Mouse (Mus musculus) CH12.LX (cell line): ENCODE measurements around the gene Txk. TPM values are rescaled to one million over a fixed set of nuclear protein-coding genes. Genes with fewer than 3 reads are reported as not detected.

ENCODE experiments used
- DNase-seq: peaks from one replicate; pipeline ENCODE4 v3.0.0-alpha.2; 2013; ENCODE audit errors: extremely low read depth
- H3K27ac ChIP-seq: 2 replicates; pipeline ENCODE4 v1.5.1; 2012; ENCODE audit warnings: low read depth, mild to moderate bottlenecking, control low read depth, moderate library complexity; ENCODE audit not compliant: insufficient read depth
- H3K27me3 ChIP-seq: replicated peaks from 2 replicates; pipeline ENCODE3; 2012; ENCODE audit warnings: inconsistent platforms
- H3K36me3 ChIP-seq, 2 experiments: replicated peaks in 1 of 2; 2 replicates each; pipeline versions ENCODE3 to v1.6.1; 2012; ENCODE audit warnings: inconsistent platforms in 1 of 2, low read length in 1 of 2, mild to moderate bottlenecking in 1 of 2, mixed read lengths in 1 of 2, moderate library complexity in 1 of 2; ENCODE audit not compliant: control insufficient read depth in 1 of 2, insufficient read depth in 1 of 2
- H3K4me1 ChIP-seq, 2 experiments: 2 replicates each; pipeline ENCODE4 v1.6.1; 2012; ENCODE audit warnings: inconsistent platforms in 1 of 2, moderate library complexity in 1 of 2; ENCODE audit not compliant: insufficient read depth in 2 of 2, control insufficient read depth in 1 of 2
- H3K4me2 ChIP-seq: 2 replicates; pipeline ENCODE4 v1.6.1; 2012; ENCODE audit warnings: low read depth, mild to moderate bottlenecking, control low read depth; ENCODE audit not compliant: poor library complexity, insufficient read depth, severe bottlenecking
- H3K4me3 ChIP-seq, 3 experiments: fragments of 150-350 bp in 1 of 3; sonication (generic) in 1 of 3; replicated peaks in 1 of 3; 2 replicates each; pipeline versions ENCODE3 to v1.5.1; 2011 to 2012; ENCODE audit warnings: low read depth in 2 of 3, low read length in 2 of 3, mild to moderate bottlenecking in 2 of 3, moderate library complexity in 2 of 3, control low read depth in 1 of 3, improper control_type of control experiment in 1 of 3, inconsistent platforms in 1 of 3, mixed read lengths in 1 of 3; ENCODE audit not compliant: poor library complexity in 1 of 3
- H3K79me2 ChIP-seq: replicated peaks from 2 replicates; pipeline ENCODE4 v1.6.1; 2012; ENCODE audit warnings: mild to moderate bottlenecking, moderate library complexity; ENCODE audit not compliant: control insufficient read depth, poor library complexity, insufficient read depth, severe bottlenecking; ENCODE audit errors: extremely low read depth
- H3K9ac ChIP-seq: 2 replicates; pipeline ENCODE4 v1.6.1; 2012; ENCODE audit warnings: low read depth, mild to moderate bottlenecking, control low read depth, moderate library complexity; ENCODE audit not compliant: insufficient read depth
- H3K9me3 ChIP-seq: replicated peaks from 2 replicates; pipeline ENCODE3; 2012; ENCODE audit warnings: low read length, inconsistent platforms, mixed read lengths
- BHLHE40 ChIP-seq: IDR thresholded peaks from 2 replicates; pipeline ENCODE4 v1.6.1; 2011; ENCODE audit warnings: mild to moderate bottlenecking, low read depth, low read length, improper control_type of control experiment
- CTCF ChIP-seq, 2 experiments: IDR thresholded peaks in 1 of 2; conservative IDR thresholded peaks in 1 of 2; 2 replicates each; pipeline ENCODE4 v1.5.1; 2011 to 2012; ENCODE audit warnings: low read depth in 2 of 2, low read length in 2 of 2, improper control_type of control experiment in 1 of 2, inconsistent platforms in 1 of 2, mild to moderate bottlenecking in 1 of 2, moderate library complexity in 1 of 2
- E2F4 ChIP-seq: IDR thresholded peaks from 2 replicates; pipeline ENCODE4 v1.6.1; 2011; ENCODE audit warnings: low read depth, low read length, improper control_type of control experiment; ENCODE audit not compliant: insufficient replicate concordance
- ELF1 ChIP-seq: IDR thresholded peaks from 2 replicates; pipeline ENCODE4 v1.6.1; 2014; ENCODE audit warnings: low read depth, mild to moderate bottlenecking, inconsistent platforms, low read length, improper control_type of control experiment
- EP300 ChIP-seq: IDR thresholded peaks from 2 replicates; pipeline ENCODE4 v1.6.1; 2011; ENCODE audit warnings: low read length, improper control_type of control experiment
- ETS1 ChIP-seq: conservative IDR thresholded peaks from 2 replicates; pipeline ENCODE4 v1.6.1; 2012; ENCODE audit warnings: low read depth, mild to moderate bottlenecking, inconsistent platforms, low read length, improper control_type of control experiment, moderate library complexity
- HCFC1 ChIP-seq: IDR thresholded peaks from 2 replicates; pipeline ENCODE4 v1.6.1; 2012; ENCODE audit warnings: low read depth, mild to moderate bottlenecking, inconsistent platforms, low read length, improper control_type of control experiment
- JUN ChIP-seq: IDR thresholded peaks from 2 replicates; pipeline ENCODE4 v1.6.1; 2011; ENCODE audit warnings: low read depth, mild to moderate bottlenecking, low read length, improper control_type of control experiment, moderate library complexity; ENCODE audit not compliant: insufficient read depth
- MAFK ChIP-seq: IDR thresholded peaks from 2 replicates; pipeline ENCODE4 v1.6.1; 2011; ENCODE audit warnings: low read length, improper control_type of control experiment; ENCODE audit not compliant: insufficient replicate concordance
- MAX ChIP-seq: IDR thresholded peaks from 2 replicates; pipeline ENCODE4 v1.6.1; 2011; ENCODE audit warnings: low read length, improper control_type of control experiment
- MXI1 ChIP-seq: IDR thresholded peaks from 2 replicates; pipeline ENCODE4 v1.6.1; 2011; ENCODE audit warnings: mild to moderate bottlenecking, low read depth, low read length, improper control_type of control experiment
- MYC ChIP-seq: IDR thresholded peaks from 2 replicates; pipeline ENCODE4 v1.6.1; 2011; ENCODE audit warnings: low read depth, mild to moderate bottlenecking, improper control_type of control experiment, low read length
- PAX5 ChIP-seq: IDR thresholded peaks from 2 replicates; pipeline ENCODE4 v1.6.1; 2012; ENCODE audit warnings: low read length, inconsistent platforms, mixed read lengths
- POLR2A ChIP-seq: IDR thresholded peaks from 2 replicates; pipeline ENCODE4 v1.6.1; 2011; ENCODE audit warnings: low read depth, mild to moderate bottlenecking, improper control_type of control experiment, low read length
- RAD21 ChIP-seq: IDR thresholded peaks from 2 replicates; pipeline ENCODE4 v1.6.1; 2011; ENCODE audit warnings: low read depth, mild to moderate bottlenecking, low read length, improper control_type of control experiment, moderate library complexity
- RCOR1 ChIP-seq: conservative IDR thresholded peaks from 2 replicates; pipeline ENCODE4 v1.6.1; 2012; ENCODE audit warnings: low read depth, mild to moderate bottlenecking, inconsistent platforms, low read length, improper control_type of control experiment
- SIN3A ChIP-seq: IDR thresholded peaks from 2 replicates; pipeline ENCODE4 v1.6.1; 2012; ENCODE audit warnings: low read length, improper control_type of control experiment, inconsistent platforms
- SMC3 ChIP-seq: IDR thresholded peaks from 2 replicates; pipeline ENCODE4 v1.6.1; 2011; ENCODE audit warnings: low read depth, low read length, improper control_type of control experiment
- TBP ChIP-seq: conservative IDR thresholded peaks from 2 replicates; pipeline ENCODE4 v1.6.1; 2011; ENCODE audit warnings: low read depth, low read length, improper control_type of control experiment
- TCF12 ChIP-seq: IDR thresholded peaks from 2 replicates; pipeline ENCODE4 v1.6.1; 2014; ENCODE audit warnings: low read depth, mild to moderate bottlenecking, inconsistent platforms, low read length, improper control_type of control experiment
- UBTF ChIP-seq: IDR thresholded peaks from 2 replicates; pipeline ENCODE4 v1.6.1; 2012; ENCODE audit warnings: low read depth, mild to moderate bottlenecking, inconsistent platforms, low read length, improper control_type of control experiment, moderate library complexity
- ZC3H11A ChIP-seq: IDR thresholded peaks from 2 replicates; pipeline ENCODE4 v1.6.1; 2012; ENCODE audit warnings: low read depth, mild to moderate bottlenecking, inconsistent platforms, low read length, improper control_type of control experiment
- ZNF384 ChIP-seq: IDR thresholded peaks from 2 replicates; pipeline ENCODE4 v1.6.1; 2012; ENCODE audit warnings: low read depth, low read length, improper control_type of control experiment, inconsistent platforms
- dilution Hi-C: fragments of 300-500 bp; cut with MboI; formaldehyde crosslinking; loops from 2 replicates; pipeline ENCODE4 v1.14.3; 2020; ENCODE audit warnings: low sequenced_read_pairs; ENCODE audit not compliant: extremely low pct_unique_long_range_greater_than_20kb, extremely low pct_ligation_motif_present
- in situ Hi-C: fragments of 300-500 bp; cut with MboI; formaldehyde crosslinking; loops from 3 replicates; pipeline ENCODE4 v1.14.3; 2019; ENCODE audit warnings: low sequenced_read_pairs, low pct_ligation_motif_present, low pct_unique_long_range_greater_than_20kb, mixed read lengths
- polyA plus RNA-seq: library from polyadenylated mRNA; unstranded; fragments of >175 nt; gene quantifications from 2 replicates; pipeline ENCODE4 v1.2.1, GENCODE M21; 2012; ENCODE audit warnings: low read depth; ENCODE audit not compliant: insufficient read length
- total RNA-seq, 2 experiments: library from RNA; depleted of rRNA; stranded (reverse); fragments of 300-350 nt in 1 of 2; fragments of >200 nt in 1 of 2; gene quantifications; 2 replicates each; pipeline ENCODE4 v1.2.3; 2012 to 2014

Txk gene
- total and polyA plus RNA-seq, 3 experiments, result 0.08 to 0.11 TPM; not detected in 1

DNA sequence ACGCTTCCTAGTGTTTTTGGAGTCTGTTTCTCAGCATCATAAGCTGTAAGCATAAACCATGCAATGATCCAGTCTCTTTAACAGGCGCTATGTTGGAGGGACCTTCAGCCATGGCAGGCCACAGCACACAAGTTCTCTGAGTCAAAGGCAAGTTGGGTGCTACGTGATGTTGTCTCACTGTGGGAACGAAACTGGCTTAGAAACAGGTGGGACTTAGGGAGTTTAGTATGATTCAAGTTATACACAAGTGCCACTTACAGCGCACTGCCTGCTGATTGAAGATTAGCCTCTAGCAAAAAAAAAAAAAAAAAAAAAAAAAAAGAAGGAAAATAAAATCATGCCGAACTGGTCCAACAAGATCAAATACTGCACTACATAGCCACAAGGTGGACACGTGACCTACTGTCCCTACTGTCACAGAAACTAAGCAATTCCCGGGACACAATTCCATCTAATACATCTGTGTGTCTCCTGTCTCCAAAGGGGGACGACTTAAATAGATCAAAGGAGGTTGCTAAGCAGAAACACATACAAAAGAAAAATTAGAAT is 77.5 kb downstream of the Txk start:
- DNase-seq, result no peak
- no peak overlapping the region for H3K4me2 ChIP-seq
- in situ Hi-C loops (no loop called here), dilution Hi-C loops (no loop called here)
- H3K36me3 ChIP-seq, result no peaks in the 10 kb centered on the region
- TF ChIP-seq PAX5 (no peak), MAX (no peak), RCOR1 (no peak), SIN3A (no peak), TCF12 (no peak), CTCF (conservative IDR thresholded peaks at IDR 0.05 in 1 of 2, IDR thresholded peaks at IDR 0.05 in 1 of 2; ENCODE audit: low read depth in 2 of 2, low read length in 2 of 2) (no peak), RAD21 (no peak), ELF1 (no peak), EP300 (no peak), E2F4 (no peak), ZC3H11A (no peak), BHLHE40 (no peak), JUN (no peak), MXI1 (no peak)
- H3K27ac ChIP-seq, result no peak overlapping the region
- no peaks in the 10 kb centered on the region for H3K9me3 ChIP-seq
- H3K79me2 ChIP-seq, result no peaks in the 10 kb centered on the region
- no peaks in the 10 kb centered on the region for H3K4me1 ChIP-seq
- H3K9ac ChIP-seq, result no peak overlapping the region
- H3K27me3 ChIP-seq, result no peaks in the 10 kb centered on the region
- no peak overlapping the region for H3K4me3 ChIP-seq

DNA sequence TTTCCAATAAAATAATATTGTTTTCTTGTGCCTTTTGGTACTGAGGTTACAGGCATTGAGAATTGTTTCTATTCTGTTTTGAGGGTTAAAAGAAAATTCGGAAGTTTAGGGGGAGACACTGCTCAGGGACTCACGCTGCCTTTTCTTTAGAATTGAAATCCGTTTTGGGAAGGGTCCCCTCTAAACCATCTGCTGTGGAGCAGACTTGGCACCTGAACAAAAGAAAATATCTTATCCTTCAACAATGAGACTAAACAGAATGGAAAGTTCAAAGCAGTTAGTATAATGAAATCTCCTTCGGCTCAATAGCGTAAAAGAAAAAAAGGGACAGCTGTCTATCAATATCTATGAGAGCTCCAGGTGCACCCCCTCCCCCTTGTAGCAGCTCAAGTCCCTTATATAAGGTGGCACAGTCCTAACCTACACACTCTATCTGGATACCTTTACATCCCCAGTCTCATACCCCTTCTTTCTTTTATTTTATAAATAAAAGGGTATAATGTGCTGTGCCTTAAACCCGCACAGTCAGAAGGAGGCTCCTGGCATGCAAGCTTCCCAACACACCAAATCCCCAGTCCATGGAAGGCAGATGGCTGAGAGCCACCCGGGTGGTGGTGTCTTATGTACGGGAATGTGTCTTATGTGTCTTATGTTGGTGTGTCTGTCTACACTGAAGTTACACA is 81.4 kb downstream of the Txk start:
- H3K27ac ChIP-seq, result no peak overlapping the region
- DNase-seq, result no peak
- no peaks in the 10 kb centered on the region for H3K36me3 ChIP-seq
- H3K4me2 ChIP-seq, result no peak overlapping the region
- H3K4me3 ChIP-seq, result no peak overlapping the region
- H3K4me1 ChIP-seq, result no peaks in the 10 kb centered on the region
- no peaks in the 10 kb centered on the region for H3K9me3 ChIP-seq
- H3K79me2 ChIP-seq, result no peaks in the 10 kb centered on the region
- H3K27me3 ChIP-seq, result no peaks in the 10 kb centered on the region
- in situ Hi-C loops, result no loop called here
- TF ChIP-seq ZC3H11A (no peak), MAX (no peak), TBP (no peak), MXI1 (no peak), SMC3 (no peak), ZNF384 (no peak), ETS1 (no peak), UBTF (no peak), POLR2A (no peak), TCF12 (no peak), HCFC1 (no peak), ELF1 (no peak), MAFK (no peak), MYC (no peak)
- dilution Hi-C loops, result no loop called here
- H3K9ac ChIP-seq, result no peak overlapping the region
